Mouse (Mus musculus) CH12.LX (cell line): ENCODE measurements around the gene Adora2b. TPM values are rescaled to one million over a fixed set of nuclear protein-coding genes. Genes with fewer than 3 reads are reported as not detected.

Experiments
- DNase-seq: peaks from one replicate; pipeline ENCODE4 v3.0.0-alpha.2; 2013; ENCODE audit errors: extremely low read depth
- H3K27ac ChIP-seq: 2 replicates; pipeline ENCODE4 v1.5.1; 2012; ENCODE audit warnings: low read depth, mild to moderate bottlenecking, control low read depth, moderate library complexity; ENCODE audit not compliant: insufficient read depth
- H3K27me3 ChIP-seq: replicated peaks from 2 replicates; pipeline ENCODE3; 2012; ENCODE audit warnings: inconsistent platforms
- H3K36me3 ChIP-seq, 2 experiments: replicated peaks in 1 of 2; 2 replicates each; pipeline versions ENCODE3 to v1.6.1; 2012; ENCODE audit warnings: inconsistent platforms in 1 of 2, low read length in 1 of 2, mild to moderate bottlenecking in 1 of 2, mixed read lengths in 1 of 2, moderate library complexity in 1 of 2; ENCODE audit not compliant: control insufficient read depth in 1 of 2, insufficient read depth in 1 of 2
- H3K4me1 ChIP-seq, 2 experiments: 2 replicates each; pipeline ENCODE4 v1.6.1; 2012; ENCODE audit warnings: inconsistent platforms in 1 of 2, moderate library complexity in 1 of 2; ENCODE audit not compliant: insufficient read depth in 2 of 2, control insufficient read depth in 1 of 2
- H3K4me2 ChIP-seq: 2 replicates; pipeline ENCODE4 v1.6.1; 2012; ENCODE audit warnings: low read depth, mild to moderate bottlenecking, control low read depth; ENCODE audit not compliant: poor library complexity, insufficient read depth, severe bottlenecking
- H3K4me3 ChIP-seq, 3 experiments: fragments of 150-350 bp in 1 of 3; sonication (generic) in 1 of 3; replicated peaks in 1 of 3; 2 replicates each; pipeline versions ENCODE3 to v1.5.1; 2011 to 2012; ENCODE audit warnings: low read depth in 2 of 3, low read length in 2 of 3, mild to moderate bottlenecking in 2 of 3, moderate library complexity in 2 of 3, control low read depth in 1 of 3, improper control_type of control experiment in 1 of 3, inconsistent platforms in 1 of 3, mixed read lengths in 1 of 3; ENCODE audit not compliant: poor library complexity in 1 of 3
- H3K79me2 ChIP-seq: replicated peaks from 2 replicates; pipeline ENCODE4 v1.6.1; 2012; ENCODE audit warnings: mild to moderate bottlenecking, moderate library complexity; ENCODE audit not compliant: control insufficient read depth, poor library complexity, insufficient read depth, severe bottlenecking; ENCODE audit errors: extremely low read depth
- H3K9ac ChIP-seq: 2 replicates; pipeline ENCODE4 v1.6.1; 2012; ENCODE audit warnings: low read depth, mild to moderate bottlenecking, control low read depth, moderate library complexity; ENCODE audit not compliant: insufficient read depth
- H3K9me3 ChIP-seq: replicated peaks from 2 replicates; pipeline ENCODE3; 2012; ENCODE audit warnings: low read length, inconsistent platforms, mixed read lengths
- BHLHE40 ChIP-seq: IDR thresholded peaks from 2 replicates; pipeline ENCODE4 v1.6.1; 2011; ENCODE audit warnings: mild to moderate bottlenecking, low read depth, low read length, improper control_type of control experiment
- CHD1 ChIP-seq: IDR thresholded peaks from 2 replicates; pipeline ENCODE4 v1.6.1; 2012; ENCODE audit warnings: low read depth, low read length, improper control_type of control experiment, inconsistent platforms
- CHD2 ChIP-seq: IDR thresholded peaks from 2 replicates; pipeline ENCODE4 v1.6.1; 2011; ENCODE audit warnings: low read length, improper control_type of control experiment
- CTCF ChIP-seq, 2 experiments: IDR thresholded peaks in 1 of 2; conservative IDR thresholded peaks in 1 of 2; 2 replicates each; pipeline ENCODE4 v1.5.1; 2011 to 2012; ENCODE audit warnings: low read depth in 2 of 2, low read length in 2 of 2, improper control_type of control experiment in 1 of 2, inconsistent platforms in 1 of 2, mild to moderate bottlenecking in 1 of 2, moderate library complexity in 1 of 2
- E2F4 ChIP-seq: IDR thresholded peaks from 2 replicates; pipeline ENCODE4 v1.6.1; 2011; ENCODE audit warnings: low read depth, low read length, improper control_type of control experiment; ENCODE audit not compliant: insufficient replicate concordance
- ELF1 ChIP-seq: IDR thresholded peaks from 2 replicates; pipeline ENCODE4 v1.6.1; 2014; ENCODE audit warnings: low read depth, mild to moderate bottlenecking, inconsistent platforms, low read length, improper control_type of control experiment
- EP300 ChIP-seq: IDR thresholded peaks from 2 replicates; pipeline ENCODE4 v1.6.1; 2011; ENCODE audit warnings: low read length, improper control_type of control experiment
- ETS1 ChIP-seq: conservative IDR thresholded peaks from 2 replicates; pipeline ENCODE4 v1.6.1; 2012; ENCODE audit warnings: low read depth, mild to moderate bottlenecking, inconsistent platforms, low read length, improper control_type of control experiment, moderate library complexity
- GABPA ChIP-seq: IDR thresholded peaks from 2 replicates; pipeline ENCODE4 v1.6.1; 2012; ENCODE audit warnings: low read depth, low read length, improper control_type of control experiment, inconsistent platforms; ENCODE audit not compliant: insufficient replicate concordance
- HCFC1 ChIP-seq: IDR thresholded peaks from 2 replicates; pipeline ENCODE4 v1.6.1; 2012; ENCODE audit warnings: low read depth, mild to moderate bottlenecking, inconsistent platforms, low read length, improper control_type of control experiment
- IRF4 ChIP-seq: IDR thresholded peaks from 2 replicates; pipeline ENCODE4 v1.6.1; 2014; ENCODE audit warnings: low read depth, mild to moderate bottlenecking, inconsistent platforms, low read length, improper control_type of control experiment
- JUN ChIP-seq: IDR thresholded peaks from 2 replicates; pipeline ENCODE4 v1.6.1; 2011; ENCODE audit warnings: low read depth, mild to moderate bottlenecking, low read length, improper control_type of control experiment, moderate library complexity; ENCODE audit not compliant: insufficient read depth
- JUND ChIP-seq: conservative IDR thresholded peaks from 2 replicates; pipeline ENCODE4 v1.6.1; 2011; ENCODE audit warnings: low read depth, low read length, improper control_type of control experiment
- KAT2A ChIP-seq: IDR thresholded peaks from 2 replicates; pipeline ENCODE4 v1.6.1; 2012; ENCODE audit warnings: low read length, improper control_type of control experiment, inconsistent platforms; ENCODE audit not compliant: insufficient replicate concordance
- MAFK ChIP-seq: IDR thresholded peaks from 2 replicates; pipeline ENCODE4 v1.6.1; 2011; ENCODE audit warnings: low read length, improper control_type of control experiment; ENCODE audit not compliant: insufficient replicate concordance
- MAX ChIP-seq: IDR thresholded peaks from 2 replicates; pipeline ENCODE4 v1.6.1; 2011; ENCODE audit warnings: low read length, improper control_type of control experiment
- MAZ ChIP-seq: IDR thresholded peaks from 2 replicates; pipeline ENCODE4 v1.6.1; 2012; ENCODE audit warnings: low read depth, mild to moderate bottlenecking, inconsistent platforms, low read length, improper control_type of control experiment, moderate library complexity
- MEF2A ChIP-seq: IDR thresholded peaks from 2 replicates; pipeline ENCODE4 v1.6.1; 2014; ENCODE audit warnings: low read depth, mild to moderate bottlenecking, inconsistent platforms, low read length, improper control_type of control experiment, borderline replicate concordance
- MXI1 ChIP-seq: IDR thresholded peaks from 2 replicates; pipeline ENCODE4 v1.6.1; 2011; ENCODE audit warnings: mild to moderate bottlenecking, low read depth, low read length, improper control_type of control experiment
- MYC ChIP-seq: IDR thresholded peaks from 2 replicates; pipeline ENCODE4 v1.6.1; 2011; ENCODE audit warnings: low read depth, mild to moderate bottlenecking, improper control_type of control experiment, low read length
- NELFE ChIP-seq: IDR thresholded peaks from 2 replicates; pipeline ENCODE4 v1.6.1; 2011; ENCODE audit warnings: low read depth, low read length, improper control_type of control experiment
- NRF1 ChIP-seq: IDR thresholded peaks from 2 replicates; pipeline ENCODE4 v1.6.1; 2014; ENCODE audit warnings: low read depth, mild to moderate bottlenecking, inconsistent platforms, low read length, improper control_type of control experiment, moderate library complexity
- PAX5 ChIP-seq: IDR thresholded peaks from 2 replicates; pipeline ENCODE4 v1.6.1; 2012; ENCODE audit warnings: low read length, inconsistent platforms, mixed read lengths
- POLR2A ChIP-seq: IDR thresholded peaks from 2 replicates; pipeline ENCODE4 v1.6.1; 2011; ENCODE audit warnings: low read depth, mild to moderate bottlenecking, improper control_type of control experiment, low read length
- POLR2AphosphoS2 ChIP-seq: IDR thresholded peaks from 2 replicates; pipeline ENCODE4 v1.6.1; 2011; ENCODE audit warnings: low read depth, low read length, improper control_type of control experiment
- RAD21 ChIP-seq: IDR thresholded peaks from 2 replicates; pipeline ENCODE4 v1.6.1; 2011; ENCODE audit warnings: low read depth, mild to moderate bottlenecking, low read length, improper control_type of control experiment, moderate library complexity
- RCOR1 ChIP-seq: conservative IDR thresholded peaks from 2 replicates; pipeline ENCODE4 v1.6.1; 2012; ENCODE audit warnings: low read depth, mild to moderate bottlenecking, inconsistent platforms, low read length, improper control_type of control experiment
- SIN3A ChIP-seq: IDR thresholded peaks from 2 replicates; pipeline ENCODE4 v1.6.1; 2012; ENCODE audit warnings: low read length, improper control_type of control experiment, inconsistent platforms
- SMC3 ChIP-seq: IDR thresholded peaks from 2 replicates; pipeline ENCODE4 v1.6.1; 2011; ENCODE audit warnings: low read depth, low read length, improper control_type of control experiment
- TBP ChIP-seq: conservative IDR thresholded peaks from 2 replicates; pipeline ENCODE4 v1.6.1; 2011; ENCODE audit warnings: low read depth, low read length, improper control_type of control experiment
- TCF12 ChIP-seq: IDR thresholded peaks from 2 replicates; pipeline ENCODE4 v1.6.1; 2014; ENCODE audit warnings: low read depth, mild to moderate bottlenecking, inconsistent platforms, low read length, improper control_type of control experiment
- UBTF ChIP-seq: IDR thresholded peaks from 2 replicates; pipeline ENCODE4 v1.6.1; 2012; ENCODE audit warnings: low read depth, mild to moderate bottlenecking, inconsistent platforms, low read length, improper control_type of control experiment, moderate library complexity
- USF1 ChIP-seq: IDR thresholded peaks from 2 replicates; pipeline ENCODE4 v1.6.1; 2014; ENCODE audit warnings: low read depth, mild to moderate bottlenecking, inconsistent platforms, low read length, improper control_type of control experiment
- USF2 ChIP-seq: conservative IDR thresholded peaks from 2 replicates; pipeline ENCODE4 v1.6.1; 2011; ENCODE audit warnings: low read depth, low read length, improper control_type of control experiment
- ZC3H11A ChIP-seq: IDR thresholded peaks from 2 replicates; pipeline ENCODE4 v1.6.1; 2012; ENCODE audit warnings: low read depth, mild to moderate bottlenecking, inconsistent platforms, low read length, improper control_type of control experiment
- ZKSCAN1 ChIP-seq: IDR thresholded peaks from 2 replicates; pipeline ENCODE4 v1.6.1; 2012; ENCODE audit warnings: low read depth, inconsistent platforms, low read length, improper control_type of control experiment, borderline replicate concordance
- ZMIZ1 ChIP-seq: IDR thresholded peaks from 2 replicates; pipeline ENCODE4 v1.6.1; 2012; ENCODE audit warnings: low read depth, mild to moderate bottlenecking, inconsistent platforms, low read length, improper control_type of control experiment
- ZNF384 ChIP-seq: IDR thresholded peaks from 2 replicates; pipeline ENCODE4 v1.6.1; 2012; ENCODE audit warnings: low read depth, low read length, improper control_type of control experiment, inconsistent platforms
- dilution Hi-C: fragments of 300-500 bp; cut with MboI; formaldehyde crosslinking; loops from 2 replicates; pipeline ENCODE4 v1.14.3; 2020; ENCODE audit warnings: low sequenced_read_pairs; ENCODE audit not compliant: extremely low pct_unique_long_range_greater_than_20kb, extremely low pct_ligation_motif_present
- in situ Hi-C: fragments of 300-500 bp; cut with MboI; formaldehyde crosslinking; loops from 3 replicates; pipeline ENCODE4 v1.14.3; 2019; ENCODE audit warnings: low sequenced_read_pairs, low pct_ligation_motif_present, low pct_unique_long_range_greater_than_20kb, mixed read lengths
- polyA plus RNA-seq: library from polyadenylated mRNA; unstranded; fragments of >175 nt; gene quantifications from 2 replicates; pipeline ENCODE4 v1.2.1, GENCODE M21; 2012; ENCODE audit warnings: low read depth; ENCODE audit not compliant: insufficient read length
- total RNA-seq, 2 experiments: library from RNA; depleted of rRNA; stranded (reverse); fragments of 300-350 nt in 1 of 2; fragments of >200 nt in 1 of 2; gene quantifications; 2 replicates each; pipeline ENCODE4 v1.2.3; 2012 to 2014

The Adora2b gene
- total and polyA plus RNA-seq, 3 experiments = 0.77 to 1.7 (median 0.87) TPM

DNA sequence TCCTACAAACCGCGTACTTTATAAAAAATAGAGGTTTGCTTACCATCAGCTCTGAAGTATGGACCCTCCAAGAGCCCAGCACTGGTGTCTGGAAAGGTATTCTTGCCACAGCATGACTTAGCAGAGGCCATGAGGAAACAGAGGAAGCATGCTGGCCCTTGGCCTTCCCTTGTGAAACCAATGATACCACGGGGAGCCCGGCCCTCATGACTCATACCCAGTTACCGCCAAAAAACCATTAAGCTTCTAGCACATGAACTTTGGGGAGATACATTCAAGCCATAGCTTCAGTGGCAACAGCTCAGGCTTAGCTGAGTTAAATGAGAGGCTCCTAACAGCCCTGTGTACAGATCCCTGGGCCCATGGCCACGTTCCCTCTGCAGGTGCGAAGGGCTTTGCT is 24.8 kb upstream of the Adora2b start:
- peaks cover 45 to 68% of the 10 kb centered on the region in 2 experiments for H3K4me1 ChIP-seq
- no peaks in the 10 kb centered on the region for H3K27me3 ChIP-seq
- dilution Hi-C loops = no loop called here
- H3K9ac ChIP-seq = peak overlapping the region; percentile 4; the same call in 1 of the 2 replicates
- no peaks in the 10 kb centered on the region for H3K79me2 ChIP-seq
- in situ Hi-C loops = no loop called here
- peaks cover 0 to 6% of the 10 kb centered on the region in 2 experiments for H3K36me3 ChIP-seq
- H3K9me3 ChIP-seq = no peaks in the 10 kb centered on the region
- TF ChIP-seq ZNF384 = no peak
- TF ChIP-seq ETS1 = 0 out of 2 replicates have a peak, but pooled peaks have one; percentile 19
- no peak for TF ChIP-seq HCFC1
- 0 out of 2 replicates have a peak, but pooled peaks have one; percentile 10 for TF ChIP-seq JUND
- TF ChIP-seq MYC = peak; percentile 84
- no peak for TF ChIP-seq GABPA
- TF ChIP-seq CHD2 = no peak
- TF ChIP-seq RAD21 = no peak; the same call in 1 of the 2 replicates
- no peak for TF ChIP-seq MAFK
- no peak for TF ChIP-seq CHD1
- TF ChIP-seq IRF4 = peak; percentile 59; the same call in 1 of the 2 replicates
- TF ChIP-seq USF1 = no peak
- TF ChIP-seq E2F4 = peak; percentile 69; the same call in 1 of the 2 replicates
- no peak for TF ChIP-seq MEF2A
- no peak for TF ChIP-seq ZMIZ1
- no peak for TF ChIP-seq ZKSCAN1
- 0 out of 2 replicates have a peak, but pooled peaks have one; percentile 55 for TF ChIP-seq UBTF
- no peak for TF ChIP-seq MAZ
- TF ChIP-seq SMC3 = no peak
- TF ChIP-seq USF2 = 0 out of 2 replicates have a peak, but pooled peaks have one; percentile 15
- TF ChIP-seq TBP = no peak
- no peak for TF ChIP-seq RCOR1
- TF ChIP-seq POLR2AphosphoS2 = no peak
- no peak for TF ChIP-seq CTCF (conservative IDR thresholded peaks at IDR 0.05 in 1 of 2, IDR thresholded peaks at IDR 0.05 in 1 of 2; ENCODE audit: low read depth in 2 of 2, low read length in 2 of 2)
- TF ChIP-seq MAX = peak; percentile 85
- 0 out of 2 replicates have a peak, but pooled peaks have one; percentile 9 for TF ChIP-seq EP300
- TF ChIP-seq SIN3A = no peak; the same call in 1 of the 2 replicates
- TF ChIP-seq MXI1 = peak; percentile 81
- TF ChIP-seq NRF1 = no peak
- peak; percentile 38; the same call in 1 of the 2 replicates for TF ChIP-seq POLR2A
- TF ChIP-seq ZC3H11A = no peak
- 0 out of 2 replicates have a peak, but pooled peaks have one; percentile 9 for TF ChIP-seq TCF12
- TF ChIP-seq PAX5 = no peak
- TF ChIP-seq BHLHE40 = peak; percentile 6; the same call in 1 of the 2 replicates
- no peak for TF ChIP-seq KAT2A
- TF ChIP-seq JUN = peak; percentile 31
- TF ChIP-seq ELF1 = no peak
- TF ChIP-seq NELFE = no peak
- DNase-seq = peak; percentile 66
- no peak overlapping the region for H3K4me3 ChIP-seq
- no peak overlapping the region for H3K27ac ChIP-seq
- peak overlapping the region; percentile 18; the same call in 1 of the 2 replicates for H3K4me2 ChIP-seq
